Mouse (Mus musculus) lung, postnatal 10 days (tissue): ENCODE results near the gene Id1.

Experiments used
- DNase-seq: peaks from one replicate; pipeline ENCODE4 v3.0.0; 2021

Id1 gene

GRCm38 (mm10) chr2:152724332-152724723, 11.7 kb upstream of the Id1 start:
- no peak for DNase-seq

- no peak for DNase-seq
Observed at GRCm38 (mm10) chr2:152725178-152725750, 10.8 kb upstream of the Id1 start.

- no peak for DNase-seq
Observed at GRCm38 (mm10) chr2:152726213-152726612, 9.8 kb upstream of the Id1 start.

GRCm38 (mm10) chr2:152726751-152727335, 9.2 kb upstream of the Id1 start:
- DNase-seq = no peak

GRCm38 (mm10) chr2:152727795-152728510, 8.1 kb upstream of the Id1 start:
- peak; percentile 82 for DNase-seq

- DNase-seq = no peak
Observed at GRCm38 (mm10) chr2:152728594-152728993, 7.5 kb upstream of the Id1 start.

- DNase-seq = no peak
Observed at GRCm38 (mm10) chr2:152729013-152729635, 6.9 kb upstream of the Id1 start.

GRCm38 (mm10) chr2:152729636-152730020, 6.4 kb upstream of the Id1 start:
- peak; percentile 80 for DNase-seq

GRCm38 (mm10) chr2:152733201-152733600, 2.9 kb upstream of the Id1 start:
- DNase-seq = no peak

- DNase-seq = no peak
Observed at GRCm38 (mm10) chr2:152734501-152734900, 1.6 kb upstream of the Id1 start.

- DNase-seq = peak; percentile 98
Observed at GRCm38 (mm10) chr2:152734984-152735383, 1.1 kb upstream of the Id1 start.

GRCm38 (mm10) chr2:152736748-152737147, 697 bp downstream of the Id1 start:
- no peak for DNase-seq

- no peak for DNase-seq
Observed at GRCm38 (mm10) chr2:152737306-152738221, 1.5 kb downstream of the Id1 start.

GRCm38 (mm10) chr2:152738341-152738740, 2.3 kb downstream of the Id1 start:
- no peak for DNase-seq

- peak; percentile 90 for DNase-seq
Observed at GRCm38 (mm10) chr2:152739031-152739841, 3.2 kb downstream of the Id1 start.

GRCm38 (mm10) chr2:152739842-152740260, 3.8 kb downstream of the Id1 start:
- peak; percentile 73 for DNase-seq

GRCm38 (mm10) chr2:152740490-152740889, 4.4 kb downstream of the Id1 start:
- no peak for DNase-seq

- peak; percentile 94 for DNase-seq
Observed at GRCm38 (mm10) chr2:152741153-152742041, 5.3 kb downstream of the Id1 start.

GRCm38 (mm10) chr2:152742435-152742834, 6.4 kb downstream of the Id1 start:
- peak; percentile 93 for DNase-seq

GRCm38 (mm10) chr2:152753944-152754711, 18.1 kb downstream of the Id1 start, which contains the start of gene Cox4i2:
TSS of gene Cox4i2 (plus strand) at chr2:152754173.
- peak; percentile 74 for DNase-seq
